Mouse (Mus musculus): ENCODE measurements around the gene Syt2. TPM values are rescaled to one million over a fixed set of nuclear protein-coding genes. Genes with fewer than 3 reads are reported as not detected.

The Syt2 gene
- polyA plus RNA-seq, 1 experiment from 2014 or later, result 0.14 TPM

GRCm38 (mm10) chr1:134680617-134681016 is 34.1 kb downstream of the Syt2 start:
- H3K4me2 ChIP-seq (replicated peaks; ENCODE audit: low read depth, low read length), result no peak overlapping the region
- DNase-seq (ENCODE audit: low spot score), result no peak
- no peak overlapping the region for H3K9ac ChIP-seq (replicated peaks; ENCODE audit: low read depth)
- no peaks in the 10 kb centered on the region for H3K4me1 ChIP-seq (ENCODE audit: insufficient read depth, low read depth, low read length)
- no peak for ATAC-seq
- no peaks in the 10 kb centered on the region for H3K9me3 ChIP-seq (ENCODE audit: low read length)
- no peak overlapping the region for H3K27ac ChIP-seq (ENCODE audit: low read length)
- no peaks in the 10 kb centered on the region for H3K36me3 ChIP-seq (ENCODE audit: insufficient read depth, low read length)
- TF ChIP-seq EP300 (IDR thresholded peaks at IDR 0.05) (no peak), CTCF (IDR thresholded peaks at IDR 0.05) (peak; percentile 40)
- WGBS, result 15% methylated on average over 6 of the region's 6 CpGs
- H3K4me3 ChIP-seq (ENCODE audit: low read depth, low read length), result no peak overlapping the region
- H3K27me3 ChIP-seq (replicated peaks; ENCODE audit: insufficient read depth, low read length), result no peaks in the 10 kb centered on the region

- no peaks in the 10 kb centered on the region for H3K27me3 ChIP-seq (replicated peaks; ENCODE audit: insufficient read depth, low read length)
- H3K9me3 ChIP-seq (ENCODE audit: low read length), result no peaks in the 10 kb centered on the region
- H3K36me3 ChIP-seq (ENCODE audit: insufficient read depth, low read length), result no peaks in the 10 kb centered on the region
- no peaks in the 10 kb centered on the region for H3K4me1 ChIP-seq (ENCODE audit: insufficient read depth, low read depth, low read length)
- TF ChIP-seq EP300 (IDR thresholded peaks at IDR 0.05) (no peak), CTCF (IDR thresholded peaks at IDR 0.05) (no peak)
- 43% methylated on average over 9 of the region's 9 CpGs for WGBS
- H3K27ac ChIP-seq (ENCODE audit: low read length), result no peak overlapping the region
- H3K9ac ChIP-seq (replicated peaks; ENCODE audit: low read depth), result no peak overlapping the region
- ATAC-seq (no peak), DNase-seq (ENCODE audit: low spot score) (no peak)
- H3K4me2 ChIP-seq (replicated peaks; ENCODE audit: low read depth, low read length), result no peak overlapping the region
- no peak overlapping the region for H3K4me3 ChIP-seq (ENCODE audit: low read depth, low read length)
Measured at GRCm38 (mm10) chr1:134682460-134682859, 36.0 kb downstream of the Syt2 start.

- DNase-seq (ENCODE audit: low spot score), result no peak
- Histone ChIP-seq H3K27ac (ENCODE audit: low read length) (no peak overlapping the region), H3K36me3 (ENCODE audit: insufficient read depth, low read length) (no peaks in the 10 kb centered on the region), H3K27me3 (replicated peaks; ENCODE audit: insufficient read depth, low read length) (no peaks in the 10 kb centered on the region), H3K4me3 (ENCODE audit: low read depth, low read length) (no peak overlapping the region), H3K9ac (replicated peaks; ENCODE audit: low read depth) (no peak overlapping the region), H3K9me3 (ENCODE audit: low read length) (no peaks in the 10 kb centered on the region), H3K4me2 (replicated peaks; ENCODE audit: low read depth, low read length) (no peak overlapping the region), H3K4me1 (ENCODE audit: insufficient read depth, low read depth, low read length) (no peaks in the 10 kb centered on the region)
- ATAC-seq, result no peak
- no peak for TF ChIP-seq CTCF (IDR thresholded peaks at IDR 0.05)
- no peak for TF ChIP-seq EP300 (IDR thresholded peaks at IDR 0.05)
- WGBS, result 53% methylated on average over 4 of the region's 4 CpGs
Measured at GRCm38 (mm10) chr1:134686834-134687421, 40.5 kb downstream of the Syt2 start.

GRCm38 (mm10) chr1:134696302-134696701 is 49.8 kb downstream of the Syt2 start:
- Histone ChIP-seq H3K9me3 (ENCODE audit: low read length) (no peaks in the 10 kb centered on the region), H3K27me3 (replicated peaks; ENCODE audit: insufficient read depth, low read length) (no peaks in the 10 kb centered on the region), H3K4me3 (ENCODE audit: low read depth, low read length) (no peak overlapping the region), H3K27ac (ENCODE audit: low read length) (no peak overlapping the region), H3K9ac (replicated peaks; ENCODE audit: low read depth) (no peak overlapping the region), H3K4me1 (ENCODE audit: insufficient read depth, low read depth, low read length) (no peaks in the 10 kb centered on the region), H3K36me3 (ENCODE audit: insufficient read depth, low read length) (no peaks in the 10 kb centered on the region), H3K4me2 (replicated peaks; ENCODE audit: low read depth, low read length) (no peak overlapping the region)
- WGBS, result 54% methylated on average over 2 of the region's 2 CpGs
- ATAC-seq (no peak), DNase-seq (ENCODE audit: low spot score) (no peak)
- TF ChIP-seq CTCF (IDR thresholded peaks at IDR 0.05) (no peak), EP300 (IDR thresholded peaks at IDR 0.05) (no peak)

GRCm38 (mm10) chr1:134697073-134697472 is 50.6 kb downstream of the Syt2 start:
- H3K4me1 ChIP-seq (ENCODE audit: insufficient read depth, low read depth, low read length), result no peaks in the 10 kb centered on the region
- H3K9ac ChIP-seq (replicated peaks; ENCODE audit: low read depth), result no peak overlapping the region
- H3K9me3 ChIP-seq (ENCODE audit: low read length), result no peaks in the 10 kb centered on the region
- H3K27me3 ChIP-seq (replicated peaks; ENCODE audit: insufficient read depth, low read length), result no peaks in the 10 kb centered on the region
- no peak for TF ChIP-seq EP300 (IDR thresholded peaks at IDR 0.05)
- no peak for TF ChIP-seq CTCF (IDR thresholded peaks at IDR 0.05)
- H3K27ac ChIP-seq (ENCODE audit: low read length), result no peak overlapping the region
- DNase-seq (ENCODE audit: low spot score), result no peak
- H3K4me2 ChIP-seq (replicated peaks; ENCODE audit: low read depth, low read length), result no peak overlapping the region
- no peak for ATAC-seq
- no peak overlapping the region for H3K4me3 ChIP-seq (ENCODE audit: low read depth, low read length)
- H3K36me3 ChIP-seq (ENCODE audit: insufficient read depth, low read length), result no peaks in the 10 kb centered on the region
- 82% methylated on average over 4 of the region's 4 CpGs for WGBS

GRCm38 (mm10) chr1:134697522-134698250 is 51.2 kb downstream of the Syt2 start:
- no peak for DNase-seq (ENCODE audit: low spot score)
- H3K4me3 ChIP-seq (ENCODE audit: low read depth, low read length), result no peak overlapping the region
- no peak overlapping the region for H3K9ac ChIP-seq (replicated peaks; ENCODE audit: low read depth)
- H3K4me2 ChIP-seq (replicated peaks; ENCODE audit: low read depth, low read length), result no peak overlapping the region
- no peaks in the 10 kb centered on the region for H3K36me3 ChIP-seq (ENCODE audit: insufficient read depth, low read length)
- 78% methylated on average over 17 of the region's 17 CpGs for WGBS
- no peak for ATAC-seq
- no peak overlapping the region for H3K27ac ChIP-seq (ENCODE audit: low read length)
- H3K27me3 ChIP-seq (replicated peaks; ENCODE audit: insufficient read depth, low read length), result no peaks in the 10 kb centered on the region
- no peaks in the 10 kb centered on the region for H3K4me1 ChIP-seq (ENCODE audit: insufficient read depth, low read depth, low read length)
- TF ChIP-seq CTCF (IDR thresholded peaks at IDR 0.05) (no peak), EP300 (IDR thresholded peaks at IDR 0.05) (no peak)
- no peaks in the 10 kb centered on the region for H3K9me3 ChIP-seq (ENCODE audit: low read length)

Data from lung, postnatal 0 days (tissue).